Mouse (Mus musculus): ENCODE measurements around the gene St3gal4. TPM values are rescaled to one million over a fixed set of nuclear protein-coding genes. Genes with fewer than 3 reads are reported as not detected.

The St3gal4 gene
- total RNA-seq, 2 experiments from 2014 or later, result 39.2 to 41.8 TPM

- no peak for ATAC-seq (replicated peaks; ENCODE audit: poor library complexity, severe bottlenecking)
Observed at GRCm38 (mm10) chr9:35020015-35020653, 98.9 kb downstream of the St3gal4 start.

- 0 out of 2 replicates have a peak, but pooled peaks have one; percentile 25 for ATAC-seq (replicated peaks; ENCODE audit: poor library complexity, severe bottlenecking)
Observed at GRCm38 (mm10) chr9:35019372-35019771, 99.7 kb downstream of the St3gal4 start.

- ATAC-seq (replicated peaks; ENCODE audit: poor library complexity, severe bottlenecking), result 0 out of 2 replicates have a peak, but pooled peaks have one; percentile 12
Observed at GRCm38 (mm10) chr9:35018056-35018455, 101.0 kb downstream of the St3gal4 start.

- ATAC-seq (replicated peaks; ENCODE audit: poor library complexity, severe bottlenecking), result peak; percentile 26
Observed at GRCm38 (mm10) chr9:35017563-35017962, 101.5 kb downstream of the St3gal4 start.

- ATAC-seq (replicated peaks; ENCODE audit: poor library complexity, severe bottlenecking), result peak; percentile 60
Observed at GRCm38 (mm10) chr9:35016762-35017161, 102.3 kb downstream of the St3gal4 start.

- ATAC-seq (replicated peaks; ENCODE audit: poor library complexity, severe bottlenecking), result no peak
Observed at GRCm38 (mm10) chr9:35007697-35008341, 111.2 kb downstream of the St3gal4 start.

GRCm38 (mm10) chr9:35004113-35004512, 115.0 kb downstream of the St3gal4 start:
- ATAC-seq (replicated peaks; ENCODE audit: poor library complexity, severe bottlenecking), result no peak

GRCm38 (mm10) chr9:34997880-34998865, 120.9 kb downstream of the St3gal4 start:
- ATAC-seq (replicated peaks; ENCODE audit: poor library complexity, severe bottlenecking), result no peak

Other genes starting within 250 kb of the St3gal4 start
- 68.1 and 71.8 TPM in 2 replicates for gene Dcps, start 56.8 kb upstream of the St3gal4 start, total RNA-seq (2014; fragmentation: Nextera tagmentation)
- 61.8 and 66.6 TPM in 2 replicates for gene Dcps, start 56.8 kb upstream of the St3gal4 start, total RNA-seq (2017)
- 71.1 and 86.8 TPM in 2 replicates for gene Srpr, start 80.9 kb upstream of the St3gal4 start, total RNA-seq (2014; fragmentation: Nextera tagmentation)
- 75.6 and 85.4 TPM in 2 replicates for gene Srpr, start 80.9 kb upstream of the St3gal4 start, total RNA-seq (2017)
- gene Tirap, start 81.0 kb upstream of the St3gal4 start, total RNA-seq (2014; fragmentation: Nextera tagmentation), result 10.4 and 12.5 TPM in 2 replicates
- 9.7 and 10.2 TPM in 2 replicates for gene Tirap, start 81.0 kb upstream of the St3gal4 start, total RNA-seq (2017)
- 33.0 and 46.3 TPM in 2 replicates for gene Foxred1, start 91.8 kb upstream of the St3gal4 start, total RNA-seq (2014; fragmentation: Nextera tagmentation)
- 34.3 and 38.1 TPM in 2 replicates for gene Foxred1, start 91.8 kb upstream of the St3gal4 start, total RNA-seq (2017)
- 24.8 and 30.9 TPM in 2 replicates for gene Fam118b, start 148.5 kb upstream of the St3gal4 start, total RNA-seq (2014; fragmentation: Nextera tagmentation)
- gene Fam118b, start 148.5 kb upstream of the St3gal4 start, total RNA-seq (2017), result 10.6 and 14.3 TPM in 2 replicates
- gene Rpusd4, start 148.6 kb upstream of the St3gal4 start, total RNA-seq (2014; fragmentation: Nextera tagmentation), result 16.1 and 20.4 TPM in 2 replicates
- gene Rpusd4, start 148.6 kb upstream of the St3gal4 start, total RNA-seq (2017), result 15.0 and 17.8 TPM in 2 replicates